Mouse (Mus musculus): ENCODE measurements around the gene 4933411K16Rik.
A peak's percentile ranks its signal among the peaks of the same experiment; 100 is the strongest.

The 4933411K16Rik gene

DNA sequence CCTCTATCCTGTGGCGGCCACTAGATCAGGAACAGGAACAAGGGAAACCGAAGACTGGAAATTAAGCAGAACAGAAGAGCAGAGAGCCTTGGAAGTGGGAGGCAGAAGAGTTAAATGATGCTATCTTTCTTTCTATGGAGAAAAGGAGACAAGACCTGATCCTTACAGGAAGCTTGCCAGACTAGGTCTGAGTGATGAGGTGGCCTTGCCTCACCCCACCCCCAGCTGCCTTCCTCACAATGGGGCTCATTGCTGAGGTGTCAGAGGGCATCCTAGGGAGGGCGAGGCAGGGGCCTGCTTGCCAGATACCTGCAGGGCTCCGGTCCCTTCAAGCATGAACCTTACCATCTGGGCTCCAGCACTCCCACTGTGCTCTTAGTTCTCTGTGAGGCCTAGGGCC, at the start of gene 4933411K16Rik:
Gene 4933411K16Rik (plus strand): TSS at position 301 of the 400 bp plus-strand sequence.
- peak; percentile 37 for DNase-seq (ENCODE audit: low read depth, low spot score)

DNA sequence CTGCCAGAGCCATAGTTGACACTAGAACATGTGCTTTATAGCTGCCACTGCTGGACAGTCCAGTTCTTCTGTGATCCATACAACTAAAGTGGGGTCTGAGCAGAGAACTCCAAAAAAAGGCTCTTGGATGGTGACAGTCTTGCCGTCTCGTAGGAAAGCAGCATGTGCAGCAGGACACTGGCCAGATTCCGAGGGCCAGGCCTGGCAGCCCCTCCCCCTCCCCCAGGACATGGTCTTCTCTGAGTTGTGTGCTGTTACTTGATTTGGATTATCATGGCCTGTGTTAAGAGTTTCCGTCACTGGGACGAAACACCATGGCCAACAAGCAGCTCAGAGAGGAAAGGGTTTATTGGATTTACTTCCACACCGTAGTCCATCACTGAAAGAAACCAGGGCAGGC, 47.8 kb upstream of the 4933411K16Rik start:
- no peak for DNase-seq (ENCODE audit: low read depth, low spot score)

DNA sequence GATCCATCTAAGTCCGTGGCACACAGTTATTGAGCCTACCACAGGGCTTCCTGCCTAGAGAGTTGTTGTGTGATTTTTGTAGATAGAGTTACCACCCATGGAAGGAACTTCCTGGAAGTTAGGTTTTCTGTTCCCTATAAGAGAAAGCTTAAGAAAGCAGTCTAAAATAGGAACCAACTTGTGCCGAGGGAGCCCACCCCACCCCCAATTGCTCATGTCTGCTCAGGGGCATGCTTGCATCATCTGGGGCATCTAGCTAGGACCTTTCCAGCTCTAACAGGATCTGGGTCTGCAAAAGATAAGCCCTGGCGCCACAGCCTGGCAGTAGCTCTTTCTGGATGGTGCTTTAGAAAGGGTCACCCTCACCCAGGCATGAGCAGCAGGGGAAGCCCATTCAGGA, 46.4 kb upstream of the 4933411K16Rik start:
- DNase-seq (ENCODE audit: low read depth, low spot score): no peak

DNA sequence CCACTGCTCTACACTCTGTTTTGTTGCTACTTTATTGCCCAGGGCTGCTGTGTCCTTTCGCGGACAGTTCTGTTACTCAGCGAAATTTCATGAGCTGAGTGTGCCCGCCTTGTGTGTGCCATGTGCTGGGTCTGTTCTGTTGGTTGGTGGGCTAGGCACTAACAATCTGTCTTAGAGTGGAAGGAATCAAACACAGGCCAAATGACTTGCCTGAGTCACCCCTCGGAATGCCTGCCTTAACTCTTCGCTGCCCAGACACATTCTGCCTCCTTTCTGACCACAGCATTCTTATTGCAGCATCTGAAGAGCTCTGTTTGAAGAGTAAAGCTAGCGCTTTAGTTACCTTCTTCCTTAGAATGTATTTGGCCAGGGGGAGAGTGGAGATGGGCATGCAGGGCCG, 45.5 kb upstream of the 4933411K16Rik start:
- no peak for DNase-seq (ENCODE audit: low read depth, low spot score)

DNA sequence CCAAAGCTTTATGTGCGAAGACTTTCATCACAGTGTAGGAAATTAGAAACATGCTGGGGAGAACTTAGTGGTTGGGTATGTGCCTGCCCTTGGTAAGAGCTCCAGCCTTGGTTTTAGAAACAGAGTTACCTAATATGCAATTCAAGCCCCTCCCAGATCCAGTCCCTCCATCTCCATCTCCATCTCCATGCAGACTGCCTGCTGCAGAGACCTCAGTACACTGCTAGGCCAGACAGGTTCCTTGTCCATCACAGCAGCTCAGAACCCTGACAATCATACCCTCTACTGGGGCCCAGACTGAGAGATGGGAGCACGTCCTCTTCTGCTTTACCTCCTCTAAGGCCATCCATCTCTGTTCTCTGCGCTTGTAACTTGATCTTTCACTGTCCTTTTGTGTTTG, 43.5 kb upstream of the 4933411K16Rik start:
- peak; percentile 48 for DNase-seq (ENCODE audit: low read depth, low spot score)

DNA sequence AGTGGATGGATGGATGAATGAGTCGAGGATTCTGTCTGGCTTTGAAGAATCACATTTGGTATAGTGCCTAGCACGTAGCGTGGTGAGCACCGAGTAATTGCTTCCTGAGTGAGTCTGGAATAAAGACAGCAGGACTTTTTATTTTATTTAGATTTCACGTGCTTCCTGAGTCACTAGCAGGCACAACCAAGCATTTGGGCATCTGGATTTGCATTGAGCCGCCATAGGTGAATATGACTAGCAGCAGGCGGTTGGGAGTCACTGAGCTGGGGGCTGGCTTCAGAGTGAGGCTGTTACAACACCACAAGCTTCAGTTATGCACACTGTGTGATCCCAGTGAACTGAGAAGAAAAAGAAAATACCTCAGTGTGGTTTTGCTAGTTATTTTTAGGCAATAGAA, 43.0 kb upstream of the 4933411K16Rik start:
- no peak for DNase-seq (ENCODE audit: low read depth, low spot score)

DNA sequence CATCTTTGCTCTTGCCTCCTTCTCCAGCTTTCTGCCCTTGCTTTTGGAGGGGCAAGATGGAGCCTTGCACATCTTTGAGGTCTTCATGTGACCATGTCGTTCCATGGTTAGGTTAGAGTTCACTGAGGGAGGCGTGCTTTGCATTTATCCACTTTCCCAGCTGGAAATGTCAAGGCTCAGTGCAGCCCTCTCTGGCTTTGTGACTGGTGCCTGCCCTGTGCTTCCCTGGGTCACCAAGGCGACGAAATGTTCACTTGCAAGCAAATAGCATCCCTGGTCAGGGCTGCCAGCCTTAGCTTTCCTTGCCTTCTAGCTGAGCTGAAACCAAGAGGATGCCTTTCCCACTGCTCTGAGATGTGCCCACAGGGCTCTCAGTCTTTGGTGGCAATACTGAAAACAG, 41.6 kb upstream of the 4933411K16Rik start:
- DNase-seq (ENCODE audit: low read depth, low spot score): no peak

DNA sequence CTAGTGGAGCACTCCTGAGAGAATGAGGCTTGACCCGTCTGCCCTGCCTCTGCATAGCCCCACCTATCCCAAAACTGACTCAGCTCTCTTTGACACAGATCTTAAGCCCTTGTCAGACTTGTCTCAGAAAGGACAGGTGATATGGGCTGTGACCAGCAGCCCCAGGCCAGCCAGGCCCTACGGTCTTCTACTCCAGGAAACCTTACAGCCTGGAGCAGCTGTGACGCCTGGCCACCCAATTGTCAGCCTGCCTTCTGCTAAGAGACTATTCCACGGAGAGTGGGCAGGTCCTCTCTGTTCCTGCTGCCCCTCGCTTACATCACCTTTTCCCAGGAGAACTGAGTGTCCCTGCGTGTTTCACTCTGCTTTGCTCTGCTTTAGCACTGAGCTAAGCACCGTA, 40.9 kb upstream of the 4933411K16Rik start:
- no peak for DNase-seq (ENCODE audit: low read depth, low spot score)

DNA sequence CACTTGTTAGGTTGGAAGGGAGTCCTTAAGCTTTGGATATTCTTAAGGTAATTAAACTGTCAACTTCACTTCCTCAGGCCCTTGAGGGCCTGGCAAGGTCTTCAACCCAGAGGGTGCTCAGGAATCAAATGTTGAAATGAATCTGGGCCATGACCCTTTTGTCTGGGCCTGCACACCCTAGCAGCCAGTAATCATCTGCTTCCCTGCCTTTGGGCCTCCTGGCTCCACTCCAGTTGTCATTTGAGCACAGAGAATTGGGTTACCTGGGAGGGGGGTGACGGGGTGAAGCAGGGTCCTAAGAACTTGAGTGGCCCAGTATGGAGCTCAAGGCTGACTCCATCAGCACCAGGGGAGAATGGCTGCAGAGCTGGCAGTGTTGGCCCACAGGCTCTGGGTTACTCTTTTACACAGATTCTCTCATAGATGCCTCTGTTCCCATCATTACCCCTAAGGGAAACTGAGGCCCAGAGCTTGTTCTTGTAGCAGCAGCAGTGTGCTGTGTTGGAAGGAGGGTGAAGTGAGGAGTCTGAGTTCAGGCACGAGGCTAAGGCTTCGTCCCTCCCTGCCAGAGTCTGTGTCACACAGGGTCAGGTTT, 37.7 kb upstream of the 4933411K16Rik start:
- DNase-seq (ENCODE audit: low read depth, low spot score): no peak

DNA sequence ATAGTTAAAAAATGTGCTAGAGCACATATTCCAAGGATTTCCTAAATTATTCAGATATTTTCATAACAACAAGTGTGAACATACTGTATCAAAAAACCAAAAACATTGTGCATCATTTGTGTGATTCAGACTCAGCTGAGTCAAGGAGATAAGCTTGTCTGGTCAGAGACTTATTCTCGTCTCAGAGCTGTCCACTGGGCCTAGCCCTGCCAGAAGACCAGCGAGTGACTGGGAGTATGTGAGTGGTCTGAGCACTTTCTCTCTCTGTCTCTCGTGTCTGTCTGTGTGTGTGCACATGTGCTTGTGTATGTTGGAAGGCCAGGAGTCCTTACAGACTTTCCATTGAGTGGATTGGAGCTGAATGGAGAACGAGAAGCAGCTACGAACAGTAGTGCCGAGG, 37.0 kb upstream of the 4933411K16Rik start:
- DNase-seq (ENCODE audit: low read depth, low spot score): no peak

DNA sequence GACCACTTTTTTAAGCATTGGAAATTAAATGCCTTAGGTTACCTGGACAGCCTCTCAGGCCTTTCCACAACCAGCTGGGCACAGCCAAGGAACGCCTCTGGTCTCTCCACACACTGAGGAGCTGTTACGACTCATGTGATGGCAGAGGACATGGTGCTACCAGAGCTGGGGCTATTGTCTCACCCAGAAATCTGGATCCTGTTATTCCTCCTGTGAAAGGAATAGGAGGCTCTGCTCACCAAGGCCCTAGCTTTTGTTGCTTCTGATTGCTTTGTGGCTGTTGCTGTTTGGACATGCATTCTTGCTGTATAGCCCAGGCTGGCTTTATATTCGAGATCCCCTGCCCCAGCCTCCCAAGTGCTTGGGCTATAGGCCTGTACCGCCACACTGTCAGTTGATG, 35.8 kb upstream of the 4933411K16Rik start:
- no peak for DNase-seq (ENCODE audit: low read depth, low spot score)

DNA sequence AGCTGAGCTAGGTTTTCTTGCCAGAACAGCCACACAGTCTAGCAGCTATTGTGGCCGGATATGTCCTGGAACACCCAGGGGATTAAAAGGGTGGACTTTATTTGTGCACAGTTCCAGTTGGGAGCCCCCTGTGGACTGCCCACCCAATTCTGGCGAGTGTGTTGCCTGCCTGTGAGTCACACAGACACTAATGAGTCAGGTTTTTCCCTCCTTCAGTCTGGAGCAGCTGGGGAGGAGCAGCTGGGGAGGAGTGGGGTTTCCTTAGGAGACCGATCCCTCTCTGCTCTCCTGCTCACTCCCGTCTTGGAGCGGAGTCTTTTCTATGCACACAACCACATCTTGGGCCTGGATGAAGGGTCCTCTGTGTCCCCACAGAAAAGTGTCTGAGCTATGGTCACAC, 35.2 kb upstream of the 4933411K16Rik start:
- no peak for DNase-seq (ENCODE audit: low read depth, low spot score)

DNA sequence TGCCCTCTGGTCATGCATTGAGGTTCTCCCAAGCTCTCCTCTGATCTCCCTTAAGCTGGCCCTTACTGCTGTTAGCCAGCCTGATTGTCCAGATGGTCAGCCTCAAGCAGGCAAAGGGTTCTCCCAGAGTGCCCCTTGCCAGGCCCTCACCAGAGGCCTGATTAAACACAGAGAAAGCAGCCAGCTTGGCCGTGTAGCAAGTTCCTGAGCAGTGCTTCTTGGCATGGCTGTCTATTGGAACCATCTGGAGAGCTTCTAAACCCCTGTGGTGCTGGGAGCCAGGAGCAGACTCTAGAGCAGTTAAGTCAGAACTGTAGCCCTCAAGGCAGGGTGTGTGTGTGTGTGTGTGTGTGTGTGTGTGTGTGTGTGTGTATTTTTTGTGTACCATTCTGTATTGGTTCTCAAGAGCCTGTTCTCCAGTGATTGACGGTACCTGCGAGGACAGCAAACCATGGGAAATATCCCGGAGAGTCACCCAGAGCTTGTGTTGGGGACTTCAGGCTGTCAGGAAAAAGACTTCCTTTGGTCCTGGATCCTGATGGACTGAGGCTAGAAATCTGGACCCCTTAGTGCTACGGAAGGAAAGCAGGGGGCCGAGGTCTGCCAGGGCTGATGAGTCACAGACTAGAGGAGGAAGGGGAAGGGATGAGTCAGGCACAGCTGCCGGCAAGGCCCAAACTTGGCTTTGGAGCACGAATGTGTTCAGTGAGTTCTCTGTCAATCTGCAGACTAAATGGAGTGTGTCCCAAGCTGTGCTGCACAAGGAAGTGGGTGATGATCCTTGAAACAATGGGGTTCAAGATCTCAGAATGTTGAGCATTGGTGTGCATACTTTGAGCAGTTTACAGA, 34.4 kb upstream of the 4933411K16Rik start:
- DNase-seq (ENCODE audit: low read depth, low spot score): no peak

DNA sequence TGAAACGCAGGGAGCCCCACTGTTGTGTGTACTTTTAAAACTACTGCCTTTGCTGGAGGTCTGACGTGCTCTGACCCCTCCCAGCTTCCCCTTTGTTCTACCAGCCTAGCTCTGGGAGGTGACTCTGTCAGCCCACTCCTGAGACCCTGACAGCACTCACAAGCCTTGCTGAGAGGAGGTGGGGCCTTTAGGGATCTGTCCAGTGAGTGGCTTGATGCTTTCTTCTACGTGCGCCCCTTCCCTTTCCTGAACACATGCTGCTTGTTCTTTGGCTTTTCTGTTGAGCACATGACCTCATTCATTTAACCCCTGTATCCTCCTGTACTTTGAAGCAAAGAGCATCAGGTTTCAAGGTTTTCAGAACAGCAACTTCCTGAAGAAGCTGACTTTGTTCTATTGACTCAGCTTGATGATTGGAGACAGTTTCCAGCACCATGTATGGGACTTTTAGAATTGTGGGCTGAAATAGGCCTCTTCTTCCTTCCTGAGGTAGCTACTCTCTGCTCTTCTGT, 33.0 kb upstream of the 4933411K16Rik start:
- DNase-seq (ENCODE audit: low read depth, low spot score): peak; percentile 52

DNA sequence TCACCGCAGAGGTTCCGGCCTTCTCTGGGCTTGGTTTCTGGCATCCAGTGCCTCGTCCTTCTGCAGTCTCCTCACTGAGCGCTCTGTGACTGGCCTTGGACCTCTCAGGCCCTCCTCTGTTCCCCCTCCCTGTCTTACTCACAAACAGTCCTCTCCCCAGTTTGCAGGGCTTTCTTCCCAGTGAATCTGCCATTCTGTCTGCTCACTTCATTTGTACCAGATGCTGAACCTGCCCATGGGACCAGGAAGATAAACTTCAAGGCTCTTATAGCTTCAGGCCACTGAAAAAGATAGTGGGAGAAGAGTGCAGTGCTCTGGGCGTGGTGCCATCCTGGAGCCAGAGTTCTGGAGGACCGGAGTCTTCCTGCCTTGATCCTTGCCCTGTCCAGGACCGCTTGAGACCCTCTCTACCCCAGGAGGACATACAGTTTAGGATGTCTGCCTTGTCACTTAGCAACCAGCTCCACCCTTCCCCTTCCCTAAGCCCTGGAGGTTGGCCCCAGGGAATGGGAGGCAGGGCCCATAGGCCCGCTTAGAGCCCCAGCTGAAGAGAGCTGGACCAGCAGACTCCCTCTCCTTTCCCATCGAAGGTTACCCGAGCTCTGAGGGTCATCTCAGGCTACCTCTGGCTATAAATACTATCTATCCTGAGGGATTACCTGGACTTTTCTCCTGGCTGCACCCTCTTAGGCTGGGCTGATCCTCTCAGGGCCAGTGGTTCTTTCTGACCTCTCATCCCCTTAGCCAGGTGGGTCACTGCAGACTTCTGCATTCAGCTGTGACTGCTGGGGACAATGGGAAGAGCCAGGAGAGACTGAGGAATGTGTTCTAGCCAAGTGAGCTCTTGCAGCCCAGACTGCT, 30.1 kb upstream of the 4933411K16Rik start:
- DNase-seq (ENCODE audit: low read depth, low spot score): no peak

DNA sequence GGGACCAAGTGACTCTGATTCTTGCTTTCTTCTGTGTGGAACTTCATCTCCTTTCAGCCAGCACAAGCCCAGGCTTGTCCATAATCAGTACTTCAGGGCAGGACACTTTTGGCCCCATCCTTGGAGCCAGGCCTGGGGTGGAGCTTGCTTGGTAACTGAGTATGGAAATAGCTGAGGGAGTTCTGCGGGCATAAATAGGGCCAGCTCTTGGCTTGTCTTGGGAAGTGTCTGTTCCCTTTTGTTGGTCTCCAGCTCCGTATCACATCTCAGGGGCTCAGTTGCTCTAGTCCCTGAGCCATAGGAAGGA, 29.6 kb upstream of the 4933411K16Rik start:
- peak; percentile 68 for DNase-seq (ENCODE audit: low read depth, low spot score)

DNA sequence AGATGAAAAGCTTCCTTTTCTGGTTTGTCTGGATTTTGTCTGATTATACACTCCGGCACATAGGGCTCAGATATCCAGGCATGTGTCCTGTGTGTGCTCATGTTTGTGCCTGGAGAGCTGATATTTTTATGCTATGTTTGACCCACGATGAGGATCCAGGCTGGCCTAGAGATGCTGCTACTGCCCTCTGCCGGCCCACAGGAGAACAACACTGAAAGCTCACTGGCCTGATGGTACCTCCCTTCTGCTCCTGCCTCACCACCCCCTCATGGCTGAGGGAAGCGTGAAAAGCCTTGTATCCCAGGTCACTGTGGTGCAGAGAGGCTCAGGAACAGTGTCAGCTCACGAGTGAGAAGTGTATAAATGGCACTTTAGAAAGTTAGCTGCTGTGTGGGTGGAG, 25.9 kb upstream of the 4933411K16Rik start:
- DNase-seq (ENCODE audit: low read depth, low spot score): peak; percentile 81

DNA sequence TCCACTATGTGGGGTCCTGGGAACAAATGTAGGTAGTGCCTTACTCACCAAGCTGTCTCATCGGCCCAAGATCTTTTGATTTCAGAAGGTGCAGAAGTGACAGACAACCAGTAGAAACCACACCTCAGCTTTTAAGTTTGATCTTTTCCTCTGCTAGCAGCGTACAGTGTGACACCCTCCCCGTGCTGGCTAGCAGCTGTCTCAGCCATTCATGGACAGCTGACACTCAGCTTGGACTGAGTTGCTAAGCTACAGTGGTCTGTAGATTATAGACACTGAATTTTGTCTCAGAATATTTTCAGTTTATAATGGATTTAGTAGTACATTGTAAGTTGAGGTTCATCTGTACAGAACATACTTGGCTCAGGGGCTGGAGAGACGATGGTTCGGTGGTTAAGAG, 20.9 kb upstream of the 4933411K16Rik start:
- no peak for DNase-seq (ENCODE audit: low read depth, low spot score)

DNA sequence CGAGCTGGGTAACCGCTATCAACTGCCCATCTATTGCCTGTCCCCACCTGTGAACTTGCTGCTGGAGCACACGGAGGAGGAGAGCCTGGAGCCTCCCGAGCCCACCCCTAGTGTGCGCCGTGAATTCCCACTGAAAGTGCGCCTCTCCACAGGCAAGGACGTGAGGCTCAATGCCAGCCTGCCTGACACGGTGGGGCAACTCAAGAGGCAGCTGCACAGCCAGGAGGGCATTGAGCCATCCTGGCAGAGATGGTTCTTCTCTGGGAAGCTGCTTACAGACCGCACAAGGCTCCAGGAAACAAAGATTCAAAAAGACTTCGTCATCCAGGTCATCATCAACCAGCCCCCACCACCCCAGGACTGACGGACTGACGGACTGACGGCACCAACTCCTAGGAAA, 18.4 kb upstream of the 4933411K16Rik start:
- no peak for DNase-seq (ENCODE audit: low read depth, low spot score)

DNA sequence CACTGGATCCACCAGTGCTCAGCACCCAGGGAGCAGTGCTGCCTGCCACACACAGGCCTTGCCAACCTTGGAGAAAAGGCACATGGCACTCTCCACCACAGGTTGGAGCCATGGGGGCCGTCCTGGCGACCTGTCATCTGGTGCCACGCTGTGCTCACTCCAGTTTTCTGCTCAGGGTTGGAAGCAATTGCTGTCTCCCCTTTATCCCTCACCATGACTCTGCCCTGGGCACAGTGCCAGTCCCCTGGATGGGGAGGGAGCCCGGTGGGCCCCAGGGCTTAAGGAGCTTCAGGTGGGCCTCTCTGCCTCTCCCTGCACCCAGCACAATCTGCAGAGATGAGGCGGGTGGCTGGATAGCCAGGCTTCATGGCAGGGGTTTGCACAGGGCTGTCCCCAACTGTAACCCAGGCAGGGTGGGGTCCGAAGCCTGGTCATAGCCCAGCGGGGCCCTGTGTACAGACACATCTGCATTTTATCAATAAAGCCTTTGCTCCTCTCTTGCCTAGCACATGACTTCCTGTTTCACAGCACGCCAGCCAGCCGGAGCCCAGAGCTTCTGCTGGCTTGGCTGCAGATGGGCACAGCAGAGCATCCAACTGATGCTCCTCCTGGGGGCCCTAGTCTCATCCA, 17.8 kb upstream of the 4933411K16Rik start:
- no peak for DNase-seq (ENCODE audit: low read depth, low spot score)

DNA sequence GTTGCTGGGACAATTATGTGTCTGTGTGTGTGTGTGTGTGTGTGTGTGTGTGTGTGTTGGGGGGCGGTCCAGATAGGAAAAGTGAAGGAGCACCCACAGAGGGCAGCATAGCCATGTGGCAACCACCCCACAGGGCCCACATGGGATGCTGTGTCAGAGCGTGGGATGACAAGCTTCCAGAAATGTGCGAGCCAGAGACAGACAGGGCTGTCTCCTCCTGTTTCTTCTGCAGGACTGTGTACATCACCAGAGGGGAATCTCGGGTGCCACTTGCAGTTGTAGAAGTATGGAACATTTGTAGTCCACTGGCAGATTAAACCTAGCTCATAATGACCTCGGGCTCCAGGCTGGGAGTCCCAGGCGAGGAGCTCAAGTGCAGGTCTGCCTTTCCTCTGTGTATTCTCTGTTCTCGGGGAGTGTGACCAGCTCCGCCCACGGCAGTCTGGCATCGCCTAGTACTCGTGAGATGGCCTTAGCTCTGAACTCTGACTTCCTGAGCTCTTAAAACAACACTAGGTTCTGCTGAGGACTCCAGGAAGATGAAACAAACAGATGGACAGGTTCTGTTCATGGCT, 17.1 kb upstream of the 4933411K16Rik start:
- DNase-seq (ENCODE audit: low read depth, low spot score): no peak

Data from ZHBTc4 (cell line).